Mouse (Mus musculus): ENCODE measurements around the gene Rapgef6.

Rapgef6 gene

DNA sequence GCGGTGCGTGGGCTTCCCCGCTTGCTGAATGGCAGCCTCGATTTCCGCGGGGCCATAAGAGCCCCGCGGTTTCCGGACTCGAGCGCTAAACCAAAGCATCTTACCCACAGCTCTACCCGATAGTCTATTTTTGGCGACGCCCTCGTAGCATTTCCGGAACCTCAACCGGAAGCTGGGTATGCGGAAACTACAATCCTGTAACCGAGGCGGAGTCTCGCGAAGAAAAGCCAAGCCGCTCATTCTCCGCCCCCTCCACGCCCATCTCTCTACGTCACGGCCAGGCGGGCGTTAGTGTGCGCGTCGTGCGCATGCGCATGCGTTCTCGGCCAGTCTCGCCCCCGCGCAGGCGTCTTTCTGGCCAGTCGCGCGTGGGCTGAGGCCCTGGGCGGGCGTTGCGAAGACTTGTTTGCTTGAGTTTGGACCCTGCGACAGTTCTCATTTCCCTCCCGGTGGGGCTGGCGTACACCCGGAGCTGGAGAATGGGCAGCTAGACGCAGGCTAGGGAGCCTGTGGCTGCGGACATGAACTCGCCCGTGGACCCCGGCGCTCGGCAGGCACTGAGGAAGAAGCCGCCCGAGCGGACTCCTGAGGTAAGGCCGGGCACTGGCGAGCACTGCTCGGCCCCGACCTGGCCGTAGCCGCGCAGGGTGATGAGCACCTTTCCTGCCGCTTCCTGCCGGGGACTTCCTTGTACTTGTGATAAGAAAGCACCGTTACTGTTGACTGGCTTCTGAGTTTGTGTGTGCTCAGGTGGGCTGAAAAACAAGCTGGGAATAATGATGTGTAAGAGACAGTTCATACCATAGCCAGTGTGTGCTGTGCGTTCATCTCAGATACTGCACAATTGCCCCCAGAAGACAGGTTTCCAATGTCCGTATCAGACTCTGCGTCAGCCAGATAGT is at the start of gene Rapgef6:
Rapgef6 (plus strand) TSS at position 319 of the 902 bp plus-strand sequence.
- peak; percentile 96 for DNase-seq

DNA sequence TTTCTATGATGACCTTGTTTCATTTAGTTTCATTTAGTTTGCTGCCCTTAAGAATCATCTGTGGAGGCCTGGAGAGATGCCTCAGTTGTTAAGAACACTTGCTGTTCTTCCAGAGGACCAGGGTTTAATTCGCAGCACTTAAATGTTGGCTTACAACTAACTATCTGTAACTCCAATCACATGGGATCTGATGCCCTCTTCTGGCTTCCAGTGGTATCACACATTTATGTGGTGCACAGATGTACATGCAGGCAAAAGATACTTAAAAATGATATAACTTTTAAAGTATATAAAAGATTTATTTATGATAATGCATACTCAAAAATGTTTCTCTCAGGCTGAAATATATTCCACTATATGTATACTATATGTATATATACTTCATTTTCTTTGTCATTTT is 44.2 kb upstream of the Rapgef6 start:
- DNase-seq: no peak

DNA sequence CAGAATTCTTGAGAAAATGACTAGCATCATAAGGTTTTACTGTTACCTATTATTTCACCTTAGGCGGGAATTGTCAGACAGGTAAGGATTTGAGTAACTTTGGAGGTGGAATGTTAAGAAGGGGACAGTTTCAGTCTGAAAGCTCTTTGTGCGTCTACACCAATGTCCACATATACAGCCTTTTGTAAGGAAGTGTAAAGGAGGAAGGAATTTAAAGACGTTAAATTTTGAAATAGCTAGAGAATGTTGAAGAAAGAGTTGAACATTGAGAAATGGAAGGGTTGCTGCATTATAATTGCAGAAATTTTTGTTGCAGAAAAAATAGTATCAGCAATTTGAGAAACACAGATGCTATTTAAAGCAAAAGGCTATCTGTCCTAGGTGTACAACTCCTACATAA is 36.6 kb upstream of the Rapgef6 start:
- DNase-seq: no peak

DNA sequence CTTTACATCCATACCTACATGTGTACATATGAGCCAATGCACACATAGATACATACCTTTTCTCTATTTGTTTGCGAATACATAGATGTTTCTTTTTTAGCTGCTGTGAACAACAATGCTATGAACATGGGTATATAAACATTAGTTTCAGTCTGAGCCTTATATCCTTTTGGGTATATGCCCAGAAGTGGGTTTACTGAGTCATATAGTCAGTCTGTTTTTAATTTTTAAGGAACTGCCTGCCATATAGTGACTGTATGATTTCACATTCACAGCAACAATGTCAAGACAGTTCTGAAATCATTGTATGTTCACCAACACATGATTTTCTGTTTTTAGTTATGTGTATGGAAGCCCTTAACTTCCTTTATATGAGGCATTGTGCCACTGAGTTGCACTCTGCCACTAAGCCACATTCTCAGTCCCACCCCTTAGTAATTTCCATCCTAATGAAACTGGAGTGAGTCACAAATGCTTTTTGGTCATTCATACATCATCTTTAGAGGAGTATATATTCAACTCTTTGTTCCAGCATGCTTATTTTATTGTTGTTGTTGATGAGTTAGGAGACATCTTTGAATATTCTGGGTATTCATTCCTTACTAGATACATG is 30.6 kb upstream of the Rapgef6 start:
- DNase-seq: no peak

DNA sequence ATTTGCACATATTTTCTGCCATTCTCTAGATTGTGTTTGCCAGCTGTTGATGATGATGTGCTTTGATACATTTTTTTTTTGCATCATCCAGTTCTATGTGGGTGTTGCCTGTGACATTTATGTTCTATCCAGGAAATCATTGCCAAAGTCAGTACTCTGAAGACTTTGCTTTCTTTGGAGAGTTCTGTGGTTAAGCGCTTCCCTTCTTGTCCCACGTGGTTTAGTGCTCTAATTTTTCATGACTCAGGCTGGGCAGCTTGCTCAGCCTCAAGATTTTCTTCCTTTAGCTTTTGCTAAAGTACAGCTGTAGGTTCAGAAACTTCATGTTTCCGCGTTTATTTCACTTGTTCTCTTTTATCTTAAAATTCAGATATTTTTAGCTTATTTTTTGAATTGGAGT is 30.1 kb upstream of the Rapgef6 start:
- no peak for DNase-seq

DNA sequence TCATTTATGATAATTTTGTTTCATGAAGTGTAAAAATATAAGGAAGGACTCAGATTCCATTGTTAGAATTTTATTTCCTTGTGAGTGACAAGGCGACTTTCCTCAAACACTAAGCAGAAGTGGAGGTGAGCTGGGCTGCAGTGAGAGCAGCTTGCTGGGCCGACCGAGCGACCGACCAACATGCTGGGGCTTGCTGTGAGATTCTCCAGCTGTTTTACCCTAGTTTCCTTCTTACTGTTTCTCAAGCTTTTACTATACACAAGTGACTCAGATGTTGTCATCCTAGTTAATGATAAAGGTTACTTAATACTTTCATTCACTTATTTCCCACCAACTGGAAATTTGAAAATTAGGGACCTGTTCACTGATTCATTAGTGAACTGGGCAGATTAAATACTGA is 22.8 kb upstream of the Rapgef6 start:
- DNase-seq: no peak

DNA sequence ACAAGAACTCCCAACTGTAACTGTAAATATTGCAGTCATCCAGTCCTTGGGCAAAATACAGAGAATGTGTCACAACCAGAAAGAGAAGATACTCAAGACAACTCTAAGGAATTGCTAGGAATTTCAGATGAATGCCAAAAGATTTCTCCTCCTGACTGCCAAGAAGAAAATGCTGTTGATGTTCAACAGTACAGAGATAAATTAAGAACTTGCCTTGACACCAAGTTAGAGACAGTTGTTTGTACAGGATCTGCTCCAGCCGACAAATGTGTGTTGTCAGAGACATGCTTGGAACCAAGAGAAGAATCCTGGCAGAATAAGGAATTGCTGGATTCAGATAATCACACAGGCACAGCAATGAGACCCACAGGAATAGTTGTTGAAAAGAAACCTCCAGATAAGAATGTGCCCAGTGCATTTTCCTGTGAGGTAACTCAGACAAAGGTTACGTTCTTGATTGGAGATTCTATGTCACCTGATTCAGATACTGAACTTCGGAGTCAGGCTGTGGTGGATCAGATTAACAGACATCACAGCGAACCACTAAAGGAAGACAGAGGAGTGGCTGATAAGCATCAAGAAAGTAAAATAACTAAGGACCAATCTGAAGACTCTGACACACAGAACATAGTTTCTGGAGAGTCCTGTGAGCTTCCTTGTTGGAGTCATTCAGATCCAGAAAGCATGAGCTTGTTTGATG is 20.0 kb upstream of the Rapgef6 start:
- DNase-seq: no peak

DNA sequence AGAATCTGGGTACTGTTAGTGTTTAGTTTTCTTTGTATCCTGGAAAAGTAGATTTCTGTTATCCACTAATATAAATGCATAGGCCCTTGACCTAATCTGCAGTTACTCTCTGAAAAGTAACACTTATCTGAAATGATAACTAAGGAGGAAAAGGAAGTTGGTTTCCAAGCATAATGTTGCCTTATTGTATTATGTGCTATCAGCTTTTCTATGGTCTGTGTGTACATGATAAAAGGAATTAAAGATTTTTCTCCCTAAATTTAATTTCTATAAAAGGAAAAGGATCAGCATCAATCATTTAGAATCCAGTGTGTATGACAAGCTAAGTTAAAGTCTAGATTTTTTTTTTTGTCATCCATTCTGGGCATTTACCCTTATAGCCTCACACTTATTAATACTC is 9.1 kb upstream of the Rapgef6 start:
- no peak for DNase-seq

DNA sequence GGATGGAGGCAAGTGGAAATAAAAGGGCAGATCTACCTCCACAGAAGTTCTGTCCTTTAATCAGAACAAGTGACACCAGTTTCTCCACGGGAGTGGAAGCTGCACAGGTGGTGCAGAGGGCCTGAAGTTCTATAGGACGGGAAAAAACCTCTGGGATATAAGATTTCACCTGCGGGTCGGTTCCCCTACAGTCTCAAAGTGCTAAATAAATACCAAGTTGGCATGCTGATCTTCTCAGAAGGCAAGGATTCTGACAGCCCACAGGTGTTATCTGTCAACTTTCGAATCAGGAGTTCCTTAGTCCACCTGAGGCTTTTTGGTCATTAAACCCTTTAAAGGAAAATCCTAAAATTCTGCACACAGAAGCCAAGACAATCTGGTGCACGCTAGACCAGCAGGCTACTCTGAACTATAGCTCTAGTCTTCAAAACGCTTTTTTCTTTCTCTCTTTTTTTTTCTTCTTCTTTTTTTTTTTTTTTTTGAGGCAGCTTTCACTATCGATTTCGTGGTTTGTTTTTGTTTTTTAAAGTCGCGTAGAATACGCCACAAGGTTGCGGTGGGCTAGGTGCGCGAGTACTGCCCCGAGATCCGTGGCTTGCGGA is 619 bp upstream of the Rapgef6 start:
- DNase-seq: no peak

DNA sequence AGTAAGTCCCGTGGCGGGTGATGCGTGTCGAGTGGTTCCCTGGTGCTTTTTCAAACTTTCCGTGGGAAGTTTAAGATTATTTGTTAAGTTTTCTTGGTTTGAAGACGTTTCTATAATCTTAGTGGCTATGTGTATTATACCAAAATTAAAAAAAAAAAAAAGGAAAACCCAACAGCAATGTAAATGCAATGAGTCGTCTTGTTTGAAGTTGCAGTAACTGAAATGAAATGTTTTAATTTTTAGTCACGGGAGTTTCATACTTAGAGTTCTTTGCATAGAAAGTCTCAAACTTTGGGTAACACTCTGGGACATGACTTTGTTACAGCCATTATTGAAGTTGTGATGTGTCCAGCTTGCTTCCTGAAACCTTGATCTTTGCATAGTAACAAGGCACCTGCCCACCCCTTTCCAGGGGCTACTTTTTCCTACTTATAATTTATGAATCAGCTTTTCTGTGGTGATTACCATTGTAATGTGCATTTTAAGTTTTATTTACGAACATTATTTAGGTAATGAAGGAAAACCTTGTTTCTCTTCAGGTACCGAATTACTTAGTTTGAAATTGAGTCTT is 869 bp downstream of the Rapgef6 start:
- DNase-seq: no peak

DNA sequence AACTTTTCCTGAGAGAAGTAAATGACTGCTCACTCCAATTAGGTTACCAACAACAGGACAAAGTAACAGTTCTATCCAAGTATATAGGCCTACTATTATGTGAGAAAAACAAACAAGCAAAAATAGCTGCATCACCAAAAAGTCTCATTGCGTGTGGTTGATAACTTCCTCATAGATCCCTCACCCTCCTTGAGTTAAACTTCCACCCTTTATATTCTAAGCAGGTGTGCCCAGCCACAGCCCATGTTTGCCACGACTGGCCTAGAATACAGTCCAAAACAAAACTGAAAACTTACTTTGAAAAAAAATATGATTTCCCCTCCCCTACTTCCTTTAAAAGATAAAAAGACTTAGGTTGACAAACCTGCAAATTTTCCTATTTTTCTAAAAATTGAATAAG is 5.4 kb downstream of the Rapgef6 start:
- no peak for DNase-seq

DNA sequence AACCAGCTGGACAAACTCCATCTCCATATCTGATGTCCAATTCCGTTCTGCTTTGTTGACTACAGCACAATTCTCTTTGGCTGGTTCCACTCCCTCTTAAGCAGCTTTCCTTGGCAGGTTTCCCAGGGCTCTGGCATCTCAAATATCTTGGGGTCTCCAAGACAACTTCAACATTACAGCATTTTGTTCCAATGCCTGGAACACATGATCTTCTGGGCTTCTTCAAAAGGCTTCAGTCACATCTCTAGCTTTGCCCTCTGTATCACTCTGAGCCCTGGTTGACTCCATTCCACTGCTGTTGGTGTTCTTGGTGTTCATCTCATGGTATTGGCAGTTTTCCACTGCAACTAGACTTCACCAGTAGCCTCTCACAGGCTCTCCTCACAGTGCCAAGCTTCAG is 7.7 kb downstream of the Rapgef6 start:
- peak; percentile 11 for DNase-seq

DNA sequence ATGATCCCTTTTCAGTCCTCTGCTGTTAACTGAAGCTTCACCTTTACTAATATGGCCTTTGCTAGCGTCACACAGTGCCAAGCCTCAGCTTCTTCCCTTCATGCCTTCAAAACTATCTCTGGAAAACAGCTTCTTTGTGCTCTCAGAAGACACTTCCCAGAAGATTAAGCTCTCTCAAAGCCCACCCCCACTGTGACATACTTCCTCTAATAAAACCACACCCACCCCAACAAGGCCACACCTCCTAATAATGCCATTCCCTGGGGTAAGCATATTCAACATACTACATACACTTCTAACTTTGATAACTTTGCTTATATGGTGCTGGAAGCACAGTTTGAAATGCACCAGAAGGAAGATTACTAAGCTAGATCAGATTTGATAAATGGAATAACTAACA is 8.3 kb downstream of the Rapgef6 start:
- DNase-seq: no peak

DNA sequence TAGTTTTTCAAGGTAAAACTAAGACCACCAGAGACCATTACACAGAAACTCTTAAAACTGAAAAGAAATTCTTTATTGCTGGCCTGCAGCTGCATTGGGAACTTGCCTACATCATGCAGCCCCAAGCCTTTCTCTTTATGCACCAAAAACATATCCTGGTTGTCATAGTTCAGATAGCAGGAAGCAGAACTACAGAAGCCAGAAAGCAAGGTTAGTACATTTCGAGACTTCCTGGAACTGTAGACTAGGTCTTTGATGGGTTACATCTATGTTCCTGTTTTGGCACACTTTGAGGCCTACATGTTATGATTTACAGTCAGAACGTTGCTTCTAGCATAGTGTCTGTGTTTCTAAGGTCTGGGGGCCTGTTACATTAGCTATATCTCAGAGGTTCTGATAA is 11.2 kb downstream of the Rapgef6 start:
- DNase-seq: no peak

DNA sequence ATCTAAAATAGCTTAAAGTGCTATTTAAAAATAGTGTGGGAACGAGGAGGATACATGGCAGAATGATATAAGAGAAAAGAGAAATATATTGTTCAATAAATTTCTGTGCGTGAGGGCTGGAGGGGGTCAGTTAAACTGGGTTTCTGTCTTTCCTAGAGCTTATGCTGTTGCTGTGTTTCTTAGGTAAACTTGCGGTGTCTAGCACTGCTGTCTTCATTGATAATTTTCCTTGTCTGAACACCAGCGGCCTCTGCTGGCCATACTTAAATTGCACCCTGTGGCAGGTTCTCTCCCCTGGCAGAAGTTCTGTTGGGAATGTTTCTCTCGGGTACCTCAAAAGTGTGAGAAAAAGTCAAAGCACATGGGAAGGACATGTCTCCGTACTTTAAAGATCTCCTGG is 12.2 kb downstream of the Rapgef6 start:
- DNase-seq: peak; percentile 75

DNA sequence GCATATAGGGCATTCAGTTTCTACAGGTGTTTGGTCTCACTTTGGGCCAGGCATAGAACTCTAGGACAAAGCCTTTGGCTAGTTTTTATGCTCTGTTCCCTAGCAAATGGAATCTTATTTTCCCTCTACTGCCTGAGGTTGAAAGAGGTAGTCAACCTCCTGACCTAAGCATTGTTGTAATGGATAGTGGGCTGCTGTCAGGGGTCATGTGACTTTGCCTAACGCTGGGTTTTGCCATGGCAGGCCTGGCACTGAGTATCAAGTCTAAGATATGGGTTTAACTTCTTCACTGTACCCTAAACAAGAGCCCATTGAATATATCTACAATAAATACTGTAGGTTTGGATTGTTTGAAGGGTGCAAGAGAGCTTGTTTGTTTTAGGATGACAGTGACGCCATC is 16.4 kb downstream of the Rapgef6 start:
- DNase-seq: no peak

DNA sequence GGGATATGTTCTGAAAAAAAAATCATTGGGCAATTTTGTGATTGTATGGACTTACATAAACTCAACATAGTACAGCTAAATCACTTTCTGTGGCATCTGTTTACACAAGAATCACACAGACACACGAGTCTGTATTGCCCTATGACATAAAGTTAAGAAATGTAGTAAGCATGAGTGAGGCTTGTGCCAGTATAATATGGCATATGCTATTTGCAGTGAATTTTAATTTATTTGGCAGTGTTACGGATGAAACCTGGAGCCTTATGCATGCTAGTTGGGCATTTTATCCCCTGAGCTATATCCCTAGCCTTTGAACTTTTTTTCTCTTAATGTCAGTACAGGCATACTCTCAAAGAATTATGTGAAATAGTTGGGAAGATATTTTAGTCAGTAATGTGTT is 16.8 kb downstream of the Rapgef6 start:
- DNase-seq: no peak

DNA sequence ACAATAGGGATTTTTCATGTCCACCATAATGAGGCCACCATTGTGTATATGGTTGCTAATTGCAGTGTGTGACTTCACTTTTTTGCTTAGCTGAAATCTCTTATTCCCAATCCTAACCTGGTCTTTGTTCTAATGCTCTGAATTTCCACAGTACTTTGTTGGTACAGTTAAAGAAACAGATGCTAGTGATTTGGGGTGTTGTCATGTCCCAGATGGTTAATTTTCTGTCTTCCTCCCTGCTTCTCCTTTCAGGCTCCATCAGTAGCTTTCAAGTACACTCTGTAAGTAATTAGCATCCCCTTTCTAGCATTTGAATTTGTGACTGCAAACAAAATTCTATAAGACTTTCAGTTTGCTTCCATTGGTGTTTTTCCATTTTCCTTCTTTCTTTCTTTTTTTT is 17.7 kb downstream of the Rapgef6 start:
- no peak for DNase-seq

DNA sequence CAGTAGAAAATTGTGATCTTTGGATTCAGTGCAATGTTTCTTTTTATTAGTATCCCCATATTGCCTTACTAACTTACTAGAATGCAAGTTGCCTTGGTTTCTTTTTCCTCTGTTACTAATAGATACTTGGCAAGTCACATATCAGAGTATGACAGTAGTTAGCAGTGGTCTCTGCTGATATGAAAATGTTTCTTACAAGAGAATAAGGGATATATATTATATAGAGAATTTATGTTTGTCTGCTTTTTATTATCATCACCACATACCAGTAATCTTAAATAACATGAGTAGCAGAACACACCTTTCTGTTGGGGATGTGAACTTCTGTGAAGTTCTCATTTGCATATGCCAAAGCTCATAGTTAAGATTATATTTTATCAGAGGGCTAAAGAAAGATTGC is 19.8 kb downstream of the Rapgef6 start:
- DNase-seq: no peak

DNA sequence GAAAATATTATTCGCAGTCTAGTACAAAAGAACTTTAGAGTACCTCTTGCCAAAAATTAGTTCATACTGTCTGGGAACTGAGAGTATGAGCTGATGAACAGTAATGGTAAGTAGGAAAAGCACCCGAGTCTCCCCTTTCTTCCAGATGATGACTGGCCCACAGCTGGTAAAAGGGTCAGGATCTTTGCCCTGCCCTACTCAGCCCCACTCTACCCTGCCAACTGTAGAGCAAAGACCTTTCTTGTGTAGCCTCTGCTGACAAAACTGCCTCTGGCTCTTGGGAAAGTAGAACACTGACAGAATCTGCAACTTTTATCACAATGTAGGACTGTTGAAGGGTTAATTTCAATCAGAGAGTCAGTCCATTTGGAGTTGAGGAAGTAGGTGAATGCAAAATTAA is 32.3 kb downstream of the Rapgef6 start:
- no peak for DNase-seq

DNA sequence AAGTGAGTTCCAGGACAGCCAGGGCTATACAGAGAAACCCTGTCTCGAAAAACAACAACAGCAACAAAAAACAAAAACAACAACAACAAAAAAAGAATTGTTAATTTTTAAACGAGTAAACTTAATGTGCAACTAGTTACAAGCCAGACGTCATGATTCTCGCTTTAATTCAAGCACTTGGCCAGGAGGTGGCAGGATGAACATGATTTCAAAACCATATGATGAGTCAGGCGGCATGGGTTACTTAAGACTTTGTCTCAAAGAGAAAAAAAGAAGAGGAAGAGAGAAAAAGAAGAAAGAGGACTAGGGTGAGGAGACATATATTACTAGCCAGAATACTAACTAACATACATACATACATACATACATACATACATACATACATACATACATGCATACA is 40.1 kb downstream of the Rapgef6 start:
- peak; percentile 25 for DNase-seq

DNA sequence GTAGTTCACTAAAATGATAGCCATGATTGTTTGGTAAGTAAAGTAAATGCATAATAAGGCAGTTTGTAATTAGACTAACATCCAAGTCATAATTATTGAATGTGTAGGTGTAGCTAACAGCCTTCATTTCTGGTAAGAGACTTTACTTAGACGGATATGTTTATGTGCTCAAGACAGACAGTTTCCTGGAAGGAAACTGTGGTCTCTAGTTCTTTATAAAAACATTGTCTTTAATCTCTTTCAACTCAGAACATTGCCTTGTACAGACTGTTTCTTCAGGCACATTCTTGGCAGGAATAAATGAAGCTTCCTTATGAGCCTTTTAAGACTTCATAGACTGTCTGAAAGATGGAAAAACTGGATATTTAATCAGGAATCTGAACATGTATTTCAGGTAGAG is 45.3 kb downstream of the Rapgef6 start:
- DNase-seq: no peak

DNA sequence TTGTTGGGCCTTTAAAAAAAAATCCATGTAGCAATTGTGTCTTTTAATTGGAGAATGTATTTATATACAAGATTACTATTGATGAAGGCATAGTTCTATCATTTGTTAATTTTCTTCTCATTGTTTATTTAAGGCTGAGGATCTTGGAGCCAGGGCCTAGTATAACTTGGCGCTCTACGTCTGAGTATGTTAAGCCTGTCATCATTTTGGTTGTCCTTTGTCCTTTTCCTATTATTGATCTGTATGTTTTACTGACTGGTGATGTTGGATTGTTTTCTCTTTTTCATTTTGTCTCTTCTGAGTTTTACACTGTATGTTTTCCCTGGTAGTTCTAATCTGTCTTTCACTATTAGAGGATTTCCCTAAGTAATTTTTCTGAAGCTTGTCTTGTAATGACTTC is 52.1 kb downstream of the Rapgef6 start:
- no peak for DNase-seq

Measured in right cerebral cortex, postnatal 14 days (tissue).